ENCODE assay signal across 8 mouse cellular contexts in the genomic region with DNA sequence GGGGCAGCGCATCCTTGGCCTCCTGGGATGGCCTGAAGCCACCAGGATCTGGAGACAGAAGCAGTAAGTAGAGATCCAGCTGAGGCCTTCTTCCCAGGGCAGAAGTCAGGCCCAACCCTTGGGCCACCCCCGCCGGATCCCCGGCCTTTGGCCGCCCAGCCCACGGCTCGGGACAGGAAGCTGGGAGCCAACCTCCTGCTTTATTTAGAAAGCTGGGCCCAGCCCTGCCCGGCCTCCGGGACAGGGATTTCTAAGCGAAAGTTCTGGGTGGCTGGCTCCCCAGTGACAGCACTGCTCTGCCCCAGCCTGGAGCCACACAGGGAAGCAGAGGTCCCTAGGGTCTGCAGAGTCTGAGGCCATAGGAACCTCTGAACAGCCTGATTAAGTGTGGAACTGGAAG. TPM values are rescaled to one million over a fixed set of nuclear protein-coding genes. Genes with fewer than 3 reads are reported as not detected.
DNase-seq lines count a peak whose midpoint lies in the region; ATAC-seq and TF ChIP-seq lines count a peak whose summit lies in the region.

No protein-coding gene starts in this region.

- peaks cover 20% of the 10 kb centered on the region for H3K36me3 ChIP-seq in hindbrain, embryonic 13.5 days
- H3K36me3 ChIP-seq in hindbrain, embryonic 11.5 days (ENCODE audit: control insufficient read depth, insufficient read depth, low read length) = no peaks in the 10 kb centered on the region
- H3K36me3 ChIP-seq in lung, embryonic 14.5 days (ENCODE audit: insufficient read depth) = peaks cover 15% of the 10 kb centered on the region

- no peak overlapping the region for H3K27ac ChIP-seq in hindbrain, embryonic 13.5 days
- H3K27ac ChIP-seq in hindbrain, embryonic 11.5 days (ENCODE audit: low read depth, low read length) = no peak overlapping the region
- H3K27ac ChIP-seq in lung, embryonic 14.5 days (ENCODE audit: low read depth) = no peak overlapping the region; the same call in 1 of the 2 replicates

- no peak for DNase-seq in hindbrain, embryonic 11.5 days (ENCODE audit: low spot score)
- DNase-seq in heart, adult 11 months = peak; percentile 99
- peak; percentile 63 to 75 for DNase-seq in kidney, adult 8-10 months
- peak; percentile 29 for DNase-seq in lung, embryonic 14.5 days
- no peak for DNase-seq in ovary, adult 18-20 months (ENCODE audit: low spot score)
- DNase-seq in frontal cortex, postnatal 10 days (ENCODE audit: low spot score in 2 of 2) = no peak
- DNase-seq in Muller cell, postnatal 12 days (ENCODE audit: inconsistent ontology term) = no peak

- TF ChIP-seq CTCF in lung, embryonic 14.5 days (IDR thresholded peaks at IDR 0.05; ENCODE audit: low read depth) = no peak

- no peak for ATAC-seq in hindbrain, embryonic 13.5 days (ENCODE audit: low FRiP score)
- no peak for ATAC-seq in hindbrain, embryonic 11.5 days (ENCODE audit: low FRiP score)
- no peak for ATAC-seq in lung, embryonic 14.5 days (ENCODE audit: insufficient read depth)

- no peak overlapping the region for H3K4me3 ChIP-seq in hindbrain, embryonic 13.5 days
- H3K4me3 ChIP-seq in hindbrain, embryonic 11.5 days (ENCODE audit: low read depth, low read length) = no peak overlapping the region
- no peak overlapping the region for H3K4me3 ChIP-seq in lung, embryonic 14.5 days (ENCODE audit: low read depth, low read length)

- no peaks in the 10 kb centered on the region for H3K27me3 ChIP-seq in hindbrain, embryonic 13.5 days
- no peaks in the 10 kb centered on the region for H3K27me3 ChIP-seq in hindbrain, embryonic 11.5 days (ENCODE audit: control insufficient read depth, insufficient read depth, low read length)
- no peaks in the 10 kb centered on the region for H3K27me3 ChIP-seq in lung, embryonic 14.5 days (ENCODE audit: insufficient read depth, low read length)

- 87% methylated on average over 10 of the region's 10 CpGs for WGBS in hindbrain, embryonic 13.5 days
- 84% methylated on average over 10 of the region's 10 CpGs for WGBS in hindbrain, embryonic 11.5 days
- WGBS in lung, embryonic 14.5 days = 50% methylated on average over 10 of the region's 10 CpGs

- peak overlapping the region; percentile 99 for H3K9ac ChIP-seq in hindbrain, embryonic 13.5 days
- H3K9ac ChIP-seq in hindbrain, embryonic 11.5 days (ENCODE audit: low read depth, low read length) = no peak overlapping the region
- peak overlapping the region; percentile 32 for H3K9ac ChIP-seq in lung, embryonic 14.5 days

- peaks cover 44% of the 10 kb centered on the region for H3K4me1 ChIP-seq in hindbrain, embryonic 13.5 days (replicated peaks)
- H3K4me1 ChIP-seq in hindbrain, embryonic 11.5 days (replicated peaks; ENCODE audit: control insufficient read depth, insufficient read depth, low read length) = peaks cover 15% of the 10 kb centered on the region
- H3K4me1 ChIP-seq in lung, embryonic 14.5 days (ENCODE audit: insufficient read depth) = 0 out of 2 replicates have a peak, but pooled peaks cover 8% of the 10 kb centered on the region

- 0 out of 2 replicates have a peak overlapping the region, but pooled peaks have one; percentile 8 for H3K4me2 ChIP-seq in hindbrain, embryonic 13.5 days
- H3K4me2 ChIP-seq in hindbrain, embryonic 11.5 days (replicated peaks; ENCODE audit: low read depth, low read length) = no peak overlapping the region
- H3K4me2 ChIP-seq in lung, embryonic 14.5 days = peak overlapping the region; percentile 27; the same call in 1 of the 2 replicates

- H3K9me3 ChIP-seq in hindbrain, embryonic 13.5 days = no peaks in the 10 kb centered on the region
- no peaks in the 10 kb centered on the region for H3K9me3 ChIP-seq in hindbrain, embryonic 11.5 days (ENCODE audit: control insufficient read depth, low read length)
- no peaks in the 10 kb centered on the region for H3K9me3 ChIP-seq in lung, embryonic 14.5 days (ENCODE audit: low read depth, low read length)

RNA-seq across cellular contexts. Expression of a gene that starts 3.2 kb away (rescaled TPM):
- 79.8 and 82.4 TPM in 2 replicates for polyA plus RNA-seq in hindbrain, embryonic 13.5 days (2015; fragmentation: Nextera tagmentation; extraction: Ambion mirVana)
- 57.3 and 61.7 TPM in 2 replicates for polyA plus RNA-seq in hindbrain, embryonic 11.5 days (2014; fragmentation: Nextera tagmentation; extraction: Ambion mirVana)
- polyA plus RNA-seq in lung, embryonic 14.5 days (2014; fragmentation: Nextera tagmentation; extraction: Ambion mirVana) = 81.2 and 88.2 TPM in 2 replicates

RNA-seq across cellular contexts. Expression of a gene that starts 17.5 kb away (rescaled TPM):
- 545 and 558 TPM in 2 replicates for polyA plus RNA-seq in hindbrain, embryonic 13.5 days (2015; fragmentation: Nextera tagmentation; extraction: Ambion mirVana)
- 264 and 280 TPM in 2 replicates for polyA plus RNA-seq in hindbrain, embryonic 11.5 days (2014; fragmentation: Nextera tagmentation; extraction: Ambion mirVana)
- 360 and 404 TPM in 2 replicates for polyA plus RNA-seq in lung, embryonic 14.5 days (2014; fragmentation: Nextera tagmentation; extraction: Ambion mirVana)

RNA-seq across cellular contexts. Expression of a gene that starts 17.8 kb away (rescaled TPM):
- 1.2 and 1.7 TPM in 2 replicates for polyA plus RNA-seq in hindbrain, embryonic 13.5 days (2015; fragmentation: Nextera tagmentation; extraction: Ambion mirVana)
- 0.56 and 0.66 TPM in 2 replicates for polyA plus RNA-seq in hindbrain, embryonic 11.5 days (2014; fragmentation: Nextera tagmentation; extraction: Ambion mirVana)
- 1.1 and 1.7 TPM in 2 replicates for polyA plus RNA-seq in lung, embryonic 14.5 days (2014; fragmentation: Nextera tagmentation; extraction: Ambion mirVana)

RNA-seq across cellular contexts. Expression of a gene that starts 32.6 kb away (rescaled TPM):
- 27.7 and 28.9 TPM in 2 replicates for polyA plus RNA-seq in hindbrain, embryonic 13.5 days (2015; fragmentation: Nextera tagmentation; extraction: Ambion mirVana)
- 7.2 and 8.8 TPM in 2 replicates for polyA plus RNA-seq in hindbrain, embryonic 11.5 days (2014; fragmentation: Nextera tagmentation; extraction: Ambion mirVana)
- 27.5 and 32.5 TPM in 2 replicates for polyA plus RNA-seq in lung, embryonic 14.5 days (2014; fragmentation: Nextera tagmentation; extraction: Ambion mirVana)

RNA-seq across cellular contexts. Expression of a gene that starts 41.9 kb away (rescaled TPM):
- polyA plus RNA-seq in hindbrain, embryonic 13.5 days (2015; fragmentation: Nextera tagmentation; extraction: Ambion mirVana) = 0.93 and 0.95 TPM in 2 replicates
- 0.15 and 0.24 TPM in 2 replicates for polyA plus RNA-seq in hindbrain, embryonic 11.5 days (2014; fragmentation: Nextera tagmentation; extraction: Ambion mirVana)
- 1.3 and 1.7 TPM in 2 replicates for polyA plus RNA-seq in lung, embryonic 14.5 days (2014; fragmentation: Nextera tagmentation; extraction: Ambion mirVana)

Comparison
In these comparisons a context has a peak if more than half of its experiments do, and no peak if none do; other contexts are left out.
1. DNase-seq: peak in heart, adult 11 months (single experiment), kidney, adult 8-10 months (2 of 2) and lung, embryonic 14.5 days (single experiment); none in hindbrain, embryonic 11.5 days (single experiment), ovary, adult 18-20 months (single experiment), frontal cortex, postnatal 10 days (0 of 2) and Muller cell, postnatal 12 days (single experiment).